Mouse (Mus musculus): ENCODE measurements at regions not wholly inside any gene's neighbourhood (a gene's known extent, or its start where the extent isn't known, plus 50 kb on each side); places are given as distances from the start of the nearest gene placed in this dataset.
A peak's percentile ranks its signal among the peaks of the same experiment; 100 is the strongest.
"Not testable (repeated sequence)": the region's sequence is repeated elsewhere in the genome, so short reads cannot be mapped to it uniquely, and the experiment has no call there.

GRCm38 (mm10) chrX:105655591-105655990, 108.5 kb upstream of the Fgf16 start:
- not testable (repeated sequence) for DNase-seq (ENCODE audit: low read depth, low spot score)

DNA sequence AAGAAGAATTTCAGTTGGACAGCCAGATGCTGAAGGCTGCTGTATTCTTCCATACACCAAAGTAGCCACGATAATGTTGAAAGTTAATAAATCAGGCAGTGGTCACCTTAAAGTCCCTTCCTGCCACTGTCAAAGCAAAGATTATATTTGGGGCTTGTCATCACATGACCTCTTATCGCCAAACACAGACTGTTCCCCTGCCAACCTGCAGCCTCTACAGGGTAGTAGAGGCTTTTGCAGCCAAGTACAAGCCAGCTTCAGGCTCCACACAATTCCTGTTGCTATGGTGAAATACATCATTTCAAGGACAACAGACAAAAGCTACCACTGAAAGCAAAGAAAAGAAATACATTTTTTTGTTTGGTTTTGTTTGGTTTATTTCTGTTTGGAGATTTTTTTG, 93.5 kb upstream of the Fgf16 start:
- no peak for DNase-seq (ENCODE audit: low read depth, low spot score)

GRCm38 (mm10) chrX:105671247-105671646, 92.8 kb upstream of the Fgf16 start:
- no peak for DNase-seq (ENCODE audit: low read depth, low spot score)

- no peak for DNase-seq (ENCODE audit: low read depth, low spot score)
Observed at GRCm38 (mm10) chrX:105674860-105675259, 89.2 kb upstream of the Fgf16 start.

DNA sequence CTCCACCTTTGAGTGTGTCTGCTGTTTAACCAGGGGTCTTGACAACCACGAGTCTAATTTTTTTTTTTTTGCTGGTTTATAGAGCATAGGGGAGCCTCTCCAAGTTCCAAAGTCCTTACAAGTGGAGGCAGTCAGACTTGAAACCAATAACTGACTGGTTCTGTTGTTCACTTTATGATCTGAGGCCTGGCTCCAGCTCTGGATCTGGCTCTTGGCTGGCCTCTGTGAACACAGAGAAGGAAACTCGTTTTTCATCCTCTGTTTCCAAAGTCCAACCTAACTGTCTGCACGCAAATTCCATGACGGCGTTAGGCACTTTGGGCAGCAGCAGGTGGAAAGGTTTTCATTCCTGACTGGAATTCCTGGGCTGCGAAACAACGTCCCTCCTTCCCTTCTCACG, 80.4 kb upstream of the Fgf16 start:
- DNase-seq (ENCODE audit: low read depth, low spot score) = no peak

DNA sequence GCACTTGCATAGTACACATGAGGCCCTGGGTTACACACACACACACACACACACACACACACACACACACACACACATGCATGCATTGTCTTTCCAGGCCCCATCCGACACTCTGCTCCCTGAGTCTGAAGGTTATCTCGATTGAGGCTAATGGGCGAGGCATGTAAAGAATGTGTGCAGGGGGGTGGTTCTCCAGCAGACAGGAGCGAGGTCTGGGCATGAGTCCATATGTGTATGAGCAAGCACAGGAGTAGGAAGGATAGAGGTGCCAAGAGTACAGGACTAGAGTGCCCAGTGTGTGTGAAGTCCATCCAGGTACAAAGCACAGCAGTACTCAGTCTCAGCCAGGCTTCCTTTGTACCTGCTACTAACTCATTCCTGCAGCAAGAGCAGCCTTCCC, 79.6 kb upstream of the Fgf16 start:
- DNase-seq (ENCODE audit: low read depth, low spot score) = peak; percentile 14

GRCm38 (mm10) chrX:105710676-105711241, 53.3 kb upstream of the Fgf16 start:
- no peak for DNase-seq (ENCODE audit: low read depth, low spot score)

Data from ZHBTc4 (cell line).